Mouse (Mus musculus) bone marrow macrophage, adult 2 months (primary cell): Measurements from ENCODE around the gene Baz2a.

ENCODE experiments used
- CTCF ChIP-seq: IDR thresholded peaks from 2 replicates; pipeline ENCODE4 v1.5.1; 2012; ENCODE audit warnings: low read depth, mild to moderate bottlenecking, low read length, moderate library complexity
- POLR2A ChIP-seq: IDR thresholded peaks from 2 replicates; pipeline ENCODE4 v1.6.1; 2012; ENCODE audit warnings: mild to moderate bottlenecking, low read depth, low read length, borderline replicate concordance

GRCm38 (mm10) chr10:128097587-128097971 is 6.2 kb downstream of the Baz2a start:
- TF ChIP-seq CTCF: no peak
- no peak for TF ChIP-seq POLR2A
